Mouse (Mus musculus): ENCODE measurements around the gene Grhpr. TPM values are rescaled to one million over a fixed set of nuclear protein-coding genes. Genes with fewer than 3 reads are reported as not detected.

Gene Grhpr
- 19.0 TPM for polyA plus RNA-seq (2014; fragmentation: Illumina TruSeq; extraction: RNeasy Lipid Tissue Mini Kit (QIAGEN cat#74804); ENCODE audit: insufficient read depth, low read depth, low replicate concordance)

GRCm38 (mm10) chr4:44981280-44981973 is at the start of gene Grhpr:
Grhpr (plus strand) TSS chr4:44981395.

GRCm38 (mm10) chr4:45012105-45012975 is 31.1 kb downstream of the Grhpr start, which contains the start of gene Zbtb5:
Zbtb5 (minus strand) TSS chr4:45012412.

GRCm38 (mm10) chr4:45018452-45018980 is 37.3 kb downstream of the Grhpr start, which contains the start of gene Polr1e:
Polr1e (plus strand) TSS chr4:45018583.

Other genes starting within 250 kb of the Grhpr start
- gene Zcchc7, start 225.5 kb upstream of the Grhpr start, polyA plus RNA-seq (2014; fragmentation: Illumina TruSeq; extraction: RNeasy Lipid Tissue Mini Kit (QIAGEN cat#74804); ENCODE audit: insufficient read depth, low read depth, low replicate concordance) = 12.3 TPM
- 3.0 TPM for gene Zbtb5, start 31.0 kb downstream of the Grhpr start, polyA plus RNA-seq (2014; fragmentation: Illumina TruSeq; extraction: RNeasy Lipid Tissue Mini Kit (QIAGEN cat#74804); ENCODE audit: insufficient read depth, low read depth, low replicate concordance)
- gene Polr1e, start 37.2 kb downstream of the Grhpr start, polyA plus RNA-seq (2014; fragmentation: Illumina TruSeq; extraction: RNeasy Lipid Tissue Mini Kit (QIAGEN cat#74804); ENCODE audit: insufficient read depth, low read depth, low replicate concordance) = 8.7 TPM
- gene Fbxo10, start 103.2 kb downstream of the Grhpr start, polyA plus RNA-seq (2014; fragmentation: Illumina TruSeq; extraction: RNeasy Lipid Tissue Mini Kit (QIAGEN cat#74804); ENCODE audit: insufficient read depth, low read depth, low replicate concordance) = 4.2 TPM
- gene Tomm5, start 126.7 kb downstream of the Grhpr start, polyA plus RNA-seq (2014; fragmentation: Illumina TruSeq; extraction: RNeasy Lipid Tissue Mini Kit (QIAGEN cat#74804); ENCODE audit: insufficient read depth, low read depth, low replicate concordance) = 145 TPM
- gene Frmpd1, start 203.5 kb downstream of the Grhpr start, polyA plus RNA-seq (2014; fragmentation: Illumina TruSeq; extraction: RNeasy Lipid Tissue Mini Kit (QIAGEN cat#74804); ENCODE audit: insufficient read depth, low read depth, low replicate concordance) = 0.91 TPM

All from lung, adult 10 weeks (tissue).